Comparison of ENCODE assay signal across 13 mouse cellular contexts in the genomic region with DNA sequence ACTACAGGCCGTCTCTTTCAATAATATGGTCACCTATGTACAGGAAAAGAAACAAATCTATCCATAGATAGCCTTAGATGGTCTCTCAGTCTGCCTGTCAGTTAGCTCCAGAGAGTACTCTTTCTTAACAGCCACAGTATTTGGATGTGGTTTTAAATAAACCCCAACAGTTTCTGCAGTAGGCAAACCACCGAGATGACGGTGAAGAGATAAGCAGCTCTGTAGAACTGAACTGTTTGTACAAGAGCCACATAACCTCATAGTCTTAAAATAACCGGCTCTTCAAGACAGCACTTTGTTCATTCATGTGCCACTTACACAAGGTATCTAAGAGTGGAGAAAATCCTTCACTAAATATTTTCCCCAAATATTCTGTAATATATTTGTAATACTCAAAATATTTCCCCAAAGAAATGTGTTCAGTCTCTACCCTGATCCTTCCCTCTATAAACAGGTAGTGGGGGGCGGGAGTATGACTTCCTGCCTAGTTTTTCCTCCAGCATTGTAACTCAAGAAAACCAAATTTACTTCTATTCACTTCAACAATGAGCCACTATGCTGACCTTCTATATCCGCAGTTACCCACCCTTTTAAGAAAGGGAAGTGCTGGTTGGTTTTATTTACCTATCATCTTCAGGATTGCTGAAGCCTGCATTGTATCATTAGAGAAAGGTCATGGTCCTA. TPM values are rescaled to one million over a fixed set of nuclear protein-coding genes. Genes with fewer than 3 reads are reported as not detected.
A peak's percentile ranks its signal among the peaks of the same experiment; 100 is the strongest.
DNase-seq lines count a peak whose midpoint lies in the region; ATAC-seq and TF ChIP-seq lines count a peak whose summit lies in the region.
"Had no signal": no experiment of that assay in that cellular context is flagged by ENCODE, and none has a peak within 500 bp of the region (broad histone marks: within the 10 kb centered on the region; RNA-seq: fewer than 3 reads in every experiment).

No protein-coding gene starts in this region.

- H3K9ac ChIP-seq in heart, adult 2 months (ENCODE audit: low read depth, low read length): no peak overlapping the region
- H3K9ac ChIP-seq: forebrain, postnatal 0 days; midbrain, embryonic 12.5 days had no signal

- no peak for DNase-seq in heart, adult 2 months
- no peak for DNase-seq in heart, postnatal 4 days
- peak; percentile 77 for DNase-seq in CD4-positive, CD25-positive, alpha-beta regulatory T cell, adult 2 months (ENCODE audit: low read depth, low spot score)
- DNase-seq in induced T-regulatory cell, adult 2 months (ENCODE audit: low read depth): peak; percentile 83
- DNase-seq in kidney, postnatal 25 days: no peak
- DNase-seq in right cerebral cortex, postnatal 4 days: no peak
- no peak for DNase-seq in kidney, postnatal 4 days
- DNase-seq: forebrain, postnatal 0 days; right cerebral cortex, adult 18-20 months had no signal

- TF ChIP-seq CTCF in heart, adult 2 months (IDR thresholded peaks at IDR 0.05): no peak

- peak; percentile 54; the same call in 1 of the 2 replicates for ATAC-seq in neutrophil, adult 5-6 weeks (ENCODE audit: extremely low read depth, insufficient number of reproducible peaks, low FRiP score, poor library complexity, severe bottlenecking)
- ATAC-seq: forebrain, postnatal 0 days; hindbrain, postnatal 0 days had no signal

- peaks cover 2% of the 10 kb centered on the region; the same call in 1 of the 2 replicates for H3K4me1 ChIP-seq in heart, adult 2 months (ENCODE audit: control insufficient read depth, insufficient read depth, low read length)
- H3K4me1 ChIP-seq: midbrain, embryonic 12.5 days had no signal

- H3K27ac ChIP-seq in heart, adult 2 months: peak overlapping the region; percentile 58
- H3K27ac ChIP-seq: hindbrain, postnatal 0 days; left cerebral cortex, adult 2 months; midbrain, embryonic 12.5 days had no signal

- no peaks in the 10 kb centered on the region for H3K79me2 ChIP-seq in heart, adult 2 months (replicated peaks; ENCODE audit: control insufficient read depth, insufficient read depth, low read length)

- 33% methylated on average over 6 of the region's 6 CpGs for WGBS in heart, adult 2 months

- TF ChIP-seq EP300 in heart, adult 2 months (IDR thresholded peaks at IDR 0.05; ENCODE audit: insufficient read depth, low read depth, low read length): no peak

- H3K36me3 ChIP-seq in heart, adult 2 months (ENCODE audit: control insufficient read depth, insufficient read depth, low read length): peaks cover 4% of the 10 kb centered on the region; the same call in 1 of the 2 replicates

- no peaks in the 10 kb centered on the region for H3K27me3 ChIP-seq in heart, adult 2 months (ENCODE audit: control insufficient read depth, insufficient read depth, low read length)
- H3K27me3 ChIP-seq: midbrain, embryonic 12.5 days had no signal

- no peak for TF ChIP-seq POLR2A in heart, adult 2 months (IDR thresholded peaks at IDR 0.05; ENCODE audit: insufficient read depth, low read depth, low read length)

- intact Hi-C loops in heart, adult 2 months (cut with DNase I): loop anchor here (5.0 to 10.0 kb wide), 2 partner anchors 196 to 714 kb away; no protein-coding TSS in a partner anchor

- H3K4me3 ChIP-seq in heart, adult 2 months: no peak overlapping the region
- H3K4me3 ChIP-seq: left cerebral cortex, adult 2 months; midbrain, embryonic 12.5 days had no signal

RNA-seq across cellular contexts. Expression of a gene that starts 12.3 kb away (rescaled TPM):
- 10 to 100 TPM; 25.5 to 30.6 TPM for total RNA-seq in heart, adult 2 months (2021)
- 3.3 and 10.0 TPM in 2 replicates for polyA plus RNA-seq in heart, adult 2 months (2012; rRNA removed)
- 10 to 100 TPM; 28.4 to 28.6 TPM for total RNA-seq in heart, postnatal 4 days (2021)
- total RNA-seq in neutrophil, adult 5-6 weeks (2017): 24.7 and 27.4 TPM in 2 replicates

Comparison
In these comparisons a context has a peak if more than half of its experiments do, and no peak if none do; other contexts are left out.
1. DNase-seq: peak in CD4-positive, CD25-positive, alpha-beta regulatory T cell, adult 2 months (single experiment) and induced T-regulatory cell, adult 2 months (single experiment); none in heart, adult 2 months (0 of 2), heart, postnatal 4 days (single experiment), kidney, postnatal 25 days (0 of 2), right cerebral cortex, postnatal 4 days (single experiment) and kidney, postnatal 4 days (0 of 2).